Comparison of ENCODE assay signal across 25 mouse cellular contexts in genomic region chr9:16363713-16364112, GRCm38 (mm10).
"Had no signal": no experiment of that assay in that cellular context is flagged by ENCODE, and none has a peak within 500 bp of the region (broad histone marks: within the 10 kb centered on the region; RNA-seq: fewer than 3 reads in every experiment).

No protein-coding gene starts in this region.

- H3K4me1 ChIP-seq: heart, embryonic 13.5 days; heart, embryonic 15.5 days; kidney, embryonic 15.5 days; limb, embryonic 15.5 days; liver, embryonic 12.5 days had no signal

- H3K27me3 ChIP-seq: heart, embryonic 13.5 days; heart, embryonic 15.5 days; hindbrain, embryonic 13.5 days; hindbrain, embryonic 15.5 days; kidney, embryonic 15.5 days; limb, embryonic 13.5 days; limb, embryonic 15.5 days; liver, embryonic 12.5 days had no signal

- H3K4me2 ChIP-seq: heart, embryonic 11.5 days; heart, embryonic 13.5 days; heart, embryonic 15.5 days; hindbrain, embryonic 13.5 days; hindbrain, embryonic 15.5 days; kidney, embryonic 15.5 days; limb, embryonic 13.5 days; limb, embryonic 15.5 days; liver, embryonic 12.5 days had no signal

- DNase-seq: gastrocnemius, adult 2 months; gastrocnemius, postnatal 10 days; gastrocnemius, postnatal 25 days; heart, adult 11 months; heart, adult 2 months; heart, postnatal 14 days; heart, postnatal 36 days; kidney, adult 11 months; kidney, adult 8-10 months; kidney, postnatal 14 days; kidney, postnatal 36 days had no signal

- H3K9me3 ChIP-seq: heart, embryonic 13.5 days; heart, embryonic 15.5 days; hindbrain, embryonic 13.5 days; hindbrain, embryonic 15.5 days; kidney, embryonic 15.5 days; limb, embryonic 13.5 days; limb, embryonic 15.5 days; liver, embryonic 12.5 days had no signal

- H3K9ac ChIP-seq: heart, embryonic 13.5 days; heart, embryonic 15.5 days; hindbrain, embryonic 13.5 days; hindbrain, embryonic 15.5 days; kidney, embryonic 15.5 days; limb, embryonic 13.5 days; limb, embryonic 15.5 days; liver, embryonic 12.5 days; liver, embryonic 14.5 days had no signal

- H3K27ac ChIP-seq: gastrocnemius, adult 2 months; heart, adult 2 months; heart, embryonic 13.5 days; heart, embryonic 15.5 days; hindbrain, embryonic 13.5 days; hindbrain, embryonic 15.5 days; hindbrain, postnatal 0 days; kidney, embryonic 15.5 days; kidney, postnatal 0 days; left cerebral cortex, adult 2 months; limb, embryonic 13.5 days; limb, embryonic 15.5 days; liver, embryonic 12.5 days; liver, embryonic 14.5 days had no signal

- ATAC-seq: hindbrain, postnatal 0 days; intestine, embryonic 16.5 days; liver, embryonic 12.5 days had no signal

- H3K4me3 ChIP-seq: gastrocnemius, adult 2 months; heart, adult 2 months; heart, embryonic 13.5 days; heart, embryonic 15.5 days; hindbrain, embryonic 13.5 days; hindbrain, embryonic 15.5 days; kidney, embryonic 15.5 days; left cerebral cortex, adult 2 months; limb, embryonic 13.5 days; limb, embryonic 15.5 days; liver, embryonic 12.5 days had no signal

- H3K36me3 ChIP-seq: heart, embryonic 13.5 days; heart, embryonic 15.5 days; hindbrain, embryonic 13.5 days; hindbrain, embryonic 15.5 days; kidney, embryonic 15.5 days; limb, embryonic 13.5 days; limb, embryonic 15.5 days; liver, embryonic 12.5 days had no signal
